In genomic region chr3:30207886-30208285, GRCm38 (mm10) we compare ENCODE assay signal across 10 mouse cellular contexts.
DNase-seq lines count a peak whose midpoint lies in the region; ATAC-seq lines count a peak whose summit lies in the region.
"Had no signal": no experiment of that assay in that cellular context is flagged by ENCODE, and none has a peak within 500 bp of the region (broad histone marks: within the 10 kb centered on the region; RNA-seq: fewer than 3 reads in every experiment).

No protein-coding gene starts in this region.

- peaks cover 14% of the 10 kb centered on the region for H3K4me1 ChIP-seq in midbrain, embryonic 10.5 days
- peaks cover 5% of the 10 kb centered on the region; the same call in 1 of the 2 replicates for H3K4me1 ChIP-seq in midbrain, embryonic 11.5 days (ENCODE audit: control insufficient read depth, insufficient read depth, low read length)
- H3K4me1 ChIP-seq in midbrain, embryonic 13.5 days (replicated peaks), result peaks cover 9% of the 10 kb centered on the region

- H3K36me3 ChIP-seq in midbrain, embryonic 10.5 days, result no peaks in the 10 kb centered on the region
- no peaks in the 10 kb centered on the region for H3K36me3 ChIP-seq in midbrain, embryonic 11.5 days (ENCODE audit: control insufficient read depth, insufficient read depth, low read length)
- no peaks in the 10 kb centered on the region for H3K36me3 ChIP-seq in midbrain, embryonic 13.5 days

- no peaks in the 10 kb centered on the region for H3K9me3 ChIP-seq in midbrain, embryonic 10.5 days (replicated peaks)
- H3K9me3 ChIP-seq in midbrain, embryonic 11.5 days (ENCODE audit: control insufficient read depth, low read length), result no peaks in the 10 kb centered on the region
- no peaks in the 10 kb centered on the region for H3K9me3 ChIP-seq in midbrain, embryonic 13.5 days

- WGBS in midbrain, embryonic 10.5 days, result 56% methylated on average over 8 of the region's 8 CpGs
- 48% methylated on average over 8 of the region's 8 CpGs for WGBS in midbrain, embryonic 11.5 days
- 40% methylated on average over 8 of the region's 8 CpGs for WGBS in midbrain, embryonic 13.5 days

- H3K9ac ChIP-seq in midbrain, embryonic 11.5 days (ENCODE audit: low read length), result no peak overlapping the region; the same call in 1 of the 2 replicates
- no peak overlapping the region for H3K9ac ChIP-seq in midbrain, embryonic 13.5 days (replicated peaks)

- no peak overlapping the region for H3K4me2 ChIP-seq in midbrain, embryonic 11.5 days
- H3K4me2 ChIP-seq in midbrain, embryonic 13.5 days (replicated peaks), result peak overlapping the region; percentile 20; the same call in 1 of the 2 replicates

- DNase-seq in embryo, embryonic 10 days (ENCODE audit: low spot score), result peak; percentile 32
- no peak for DNase-seq in embryo, embryonic 10.5 days (ENCODE audit: low spot score)
- no peak for DNase-seq in midbrain, embryonic 10.5 days (ENCODE audit: low spot score)
- DNase-seq in midbrain, embryonic 11.5 days (ENCODE audit: low spot score, missing footprints), result no peak
- no peak for DNase-seq in left cerebral cortex, adult 8-10 months (ENCODE audit: low spot score in 2 of 2)
- DNase-seq in cerebellum, adult 9-10 months, result no peak
- DNase-seq: kidney, adult 11 months; thymus, adult 2 months had no signal

- no peak overlapping the region for H3K4me3 ChIP-seq in midbrain, embryonic 10.5 days
- no peak overlapping the region for H3K4me3 ChIP-seq in midbrain, embryonic 11.5 days (ENCODE audit: low read depth, low read length)
- H3K4me3 ChIP-seq in midbrain, embryonic 13.5 days (replicated peaks), result no peak overlapping the region

- no peak for ATAC-seq in midbrain, embryonic 11.5 days (ENCODE audit: low FRiP score)
- no peak for ATAC-seq in midbrain, embryonic 13.5 days
- ATAC-seq in CD4-positive, CD25-positive, alpha-beta regulatory T cell, adult 4 months, result no peak

- H3K27ac ChIP-seq in midbrain, embryonic 10.5 days (replicated peaks), result peak overlapping the region; percentile 63
- no peak overlapping the region for H3K27ac ChIP-seq in midbrain, embryonic 11.5 days (ENCODE audit: low read depth, low read length)
- no peak overlapping the region for H3K27ac ChIP-seq in midbrain, embryonic 13.5 days

- peaks cover 21% of the 10 kb centered on the region for H3K27me3 ChIP-seq in midbrain, embryonic 10.5 days (ENCODE audit: low read depth, poor library complexity, severe bottlenecking)
- H3K27me3 ChIP-seq in midbrain, embryonic 11.5 days (ENCODE audit: control insufficient read depth, insufficient read depth, low read length), result no peaks in the 10 kb centered on the region
- 0 out of 2 replicates have a peak, but pooled peaks cover 3% of the 10 kb centered on the region for H3K27me3 ChIP-seq in midbrain, embryonic 13.5 days
